Mouse (Mus musculus): Measurements from ENCODE around the gene Abca6.

Abca6 gene

DNA sequence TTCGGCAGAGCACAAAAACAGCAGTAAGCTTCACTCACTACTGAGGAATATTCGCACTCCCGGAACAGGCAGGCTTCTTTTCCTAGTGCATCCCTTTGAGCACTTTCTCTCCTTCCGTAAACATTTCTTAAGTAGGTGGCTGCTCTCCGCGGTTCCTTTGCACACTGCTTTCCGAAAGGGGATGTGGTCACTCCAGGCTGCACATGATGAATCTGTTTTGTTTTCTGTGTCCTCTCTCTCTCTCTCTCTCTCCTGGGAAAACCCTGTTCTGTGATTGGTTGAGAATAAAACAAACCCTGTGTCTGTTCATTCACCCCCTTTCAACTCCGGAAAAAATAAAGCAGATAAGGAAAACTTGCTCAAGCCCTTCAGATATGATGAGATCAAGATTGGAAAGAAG is at the start of gene Abca6:
Abca6 (minus strand) TSS at position 243 of the 400 bp plus-strand sequence.
- no peak for DNase-seq (ENCODE audit: low read depth, low spot score)

DNA sequence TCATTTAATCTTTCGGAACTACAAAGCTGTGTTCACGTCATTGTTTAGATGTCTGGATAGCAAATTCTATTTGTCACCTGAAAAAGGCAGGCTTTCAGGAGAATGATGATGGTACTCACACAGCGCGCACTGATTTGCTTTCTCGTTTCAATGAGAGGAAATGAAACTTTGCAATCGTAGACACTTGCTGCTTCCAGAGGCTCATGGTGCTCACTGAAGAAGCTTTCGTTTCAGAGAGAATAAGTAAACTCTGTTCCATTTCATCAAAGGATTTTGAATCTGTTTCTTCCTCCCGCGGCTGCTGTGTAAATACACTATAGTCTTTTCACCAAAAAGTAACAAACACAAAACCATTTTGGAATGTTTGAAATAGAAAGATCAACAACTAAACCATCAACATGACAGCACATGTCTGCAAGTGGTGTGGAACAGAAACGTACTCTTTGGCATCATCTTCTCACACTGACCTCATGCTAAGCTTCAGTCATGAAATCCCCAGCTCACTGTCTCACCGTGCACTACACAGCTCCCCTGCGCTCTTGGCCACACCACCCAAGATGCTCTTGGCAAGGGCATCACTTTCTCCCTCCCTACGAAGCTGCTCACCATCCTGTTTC is 46.4 kb upstream of the Abca6 start:
- DNase-seq (ENCODE audit: low read depth, low spot score): no peak

- DNase-seq (ENCODE audit: low read depth, low spot score): peak; percentile 82
Observed at GRCm38 (mm10) chr11:110290586-110290985, 39.0 kb upstream of the Abca6 start.

DNA sequence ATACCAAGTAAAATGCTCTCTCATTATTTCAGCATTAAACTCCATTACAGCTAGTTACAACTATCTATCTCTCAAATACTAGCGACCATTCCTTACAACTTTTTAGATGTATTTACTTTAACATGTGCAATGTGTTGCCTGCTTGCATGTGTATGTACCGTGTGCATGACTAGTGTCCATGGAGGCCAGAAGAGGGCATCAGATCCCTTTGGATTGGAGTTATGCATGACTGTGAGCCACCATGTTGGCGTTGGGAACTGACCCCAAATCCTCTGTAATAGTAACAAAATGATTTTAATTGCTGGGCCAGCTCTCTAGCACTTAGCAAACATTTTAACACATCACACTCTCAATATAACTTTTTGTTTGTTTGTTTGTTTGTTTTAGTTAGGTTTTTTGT is 36.8 kb upstream of the Abca6 start:
- no peak for DNase-seq (ENCODE audit: low read depth, low spot score)

DNA sequence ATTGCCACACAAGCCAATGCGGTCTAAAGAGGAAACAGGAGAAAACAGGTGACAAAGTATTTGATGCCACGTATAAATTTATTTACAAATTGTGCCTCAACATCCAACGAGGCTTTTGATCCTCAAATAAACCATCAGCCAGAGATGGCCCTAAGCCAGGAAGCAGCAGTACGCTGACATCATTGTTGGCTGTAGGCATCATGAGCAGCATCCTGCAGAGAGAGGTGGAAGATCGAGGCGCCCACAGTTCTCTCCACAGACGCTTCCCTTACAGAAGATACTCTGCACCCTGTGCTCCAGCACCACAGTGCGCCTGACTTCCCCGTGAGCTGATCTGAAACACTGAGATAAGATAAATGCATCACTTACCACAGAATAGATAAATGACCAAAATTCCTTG is 36.1 kb upstream of the Abca6 start:
- no peak for DNase-seq (ENCODE audit: low read depth, low spot score)

DNA sequence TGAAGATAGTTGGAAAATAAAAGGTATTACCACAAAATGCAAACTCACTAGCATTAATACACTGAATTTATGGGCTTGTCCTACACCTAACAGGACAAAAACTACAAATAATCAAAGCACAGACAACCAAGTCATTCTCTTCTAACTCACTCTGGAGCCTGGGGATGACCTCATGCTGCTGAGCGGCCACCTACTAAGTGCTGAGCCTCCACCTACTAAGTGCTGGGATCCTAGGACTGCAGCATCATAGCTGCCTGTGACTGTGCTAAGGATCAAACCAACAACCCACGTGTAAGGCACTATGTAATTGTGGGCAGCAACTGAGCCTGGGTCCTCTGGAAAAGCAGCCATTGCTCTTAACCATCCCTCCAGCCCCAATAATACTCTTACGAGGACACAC is 34.8 kb upstream of the Abca6 start:
- DNase-seq (ENCODE audit: low read depth, low spot score): no peak

GRCm38 (mm10) chr11:110284849-110285248 is 33.3 kb upstream of the Abca6 start:
- DNase-seq (ENCODE audit: low read depth, low spot score): no peak

DNA sequence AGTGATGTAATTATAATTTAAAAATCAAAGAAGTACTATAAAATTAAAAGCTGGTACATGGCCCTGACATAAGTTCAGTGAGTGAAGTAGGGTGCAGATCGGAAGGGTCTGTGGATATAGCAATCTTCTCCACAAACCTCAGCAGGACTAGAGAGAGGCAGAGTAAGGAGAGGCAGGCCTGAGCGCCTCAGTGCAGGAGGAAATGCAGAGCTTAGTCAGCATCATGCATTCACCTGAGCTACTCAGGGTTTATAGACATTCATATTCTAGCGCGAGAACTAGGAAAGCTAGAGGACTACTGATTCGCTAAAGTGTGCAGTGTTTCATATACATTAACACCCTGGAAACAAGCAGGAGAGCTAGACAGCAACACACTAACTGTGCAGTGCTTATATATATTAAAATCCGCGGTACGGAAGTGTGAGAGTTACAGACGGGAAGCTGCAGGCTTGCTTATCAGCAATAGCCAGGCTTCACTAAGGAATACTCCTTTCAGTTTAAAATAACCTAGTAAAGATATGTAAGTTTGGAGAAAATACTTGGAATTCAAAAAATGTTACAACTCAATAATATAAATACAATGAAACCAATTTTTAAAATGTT is 32.7 kb upstream of the Abca6 start:
- no peak for DNase-seq (ENCODE audit: low read depth, low spot score)

GRCm38 (mm10) chr11:110274794-110275193 is 23.2 kb upstream of the Abca6 start:
- DNase-seq (ENCODE audit: low read depth, low spot score): peak; percentile 71

DNA sequence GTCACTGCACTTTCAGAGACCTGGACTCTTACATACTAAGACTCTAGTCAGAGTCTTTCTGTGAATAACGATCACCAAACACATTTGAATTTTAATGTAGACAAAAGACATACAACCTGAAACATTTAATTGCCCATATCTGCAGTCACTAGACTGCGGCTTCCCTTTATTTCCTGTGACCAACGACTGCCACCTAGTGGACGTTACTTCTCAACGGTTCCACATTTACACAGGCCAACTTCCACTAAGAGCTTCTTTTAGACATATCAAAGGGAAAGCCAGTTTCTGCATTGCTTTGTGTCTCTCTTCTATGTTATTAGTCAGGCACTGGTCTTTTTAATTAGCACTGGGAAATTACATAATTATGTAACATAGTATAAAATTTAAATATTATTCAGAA is 20.2 kb upstream of the Abca6 start:
- DNase-seq (ENCODE audit: low read depth, low spot score): peak; percentile 77

DNA sequence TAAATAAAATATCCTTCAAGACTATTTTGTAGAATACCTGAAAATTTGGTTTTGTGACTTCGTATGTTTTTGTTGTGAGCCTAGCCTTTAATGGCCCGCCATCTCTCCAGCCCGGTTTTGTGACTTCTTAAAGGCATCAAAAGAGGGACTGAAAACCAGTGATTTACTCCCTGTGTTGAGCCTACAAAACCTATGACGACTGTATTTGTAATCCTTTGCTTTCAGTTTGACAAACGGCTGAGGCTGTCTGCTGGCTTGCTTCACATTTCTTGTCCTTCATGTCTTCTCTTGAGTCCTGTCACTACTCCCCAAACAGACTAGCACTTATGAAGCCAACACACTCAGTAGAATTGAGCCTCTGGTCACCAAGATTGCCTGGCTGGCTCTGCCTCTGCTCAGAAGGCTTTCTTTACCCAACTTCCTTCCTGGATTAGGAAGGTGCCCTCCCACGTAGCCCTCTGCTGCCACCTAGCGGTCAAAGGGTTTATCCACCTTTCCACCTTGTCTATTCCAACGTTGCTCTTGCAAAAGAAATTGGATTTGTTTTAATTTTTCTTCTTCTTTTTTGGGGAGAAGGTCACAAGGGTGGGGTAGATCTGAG is 16.8 kb upstream of the Abca6 start:
- DNase-seq (ENCODE audit: low read depth, low spot score): peak; percentile 64

DNA sequence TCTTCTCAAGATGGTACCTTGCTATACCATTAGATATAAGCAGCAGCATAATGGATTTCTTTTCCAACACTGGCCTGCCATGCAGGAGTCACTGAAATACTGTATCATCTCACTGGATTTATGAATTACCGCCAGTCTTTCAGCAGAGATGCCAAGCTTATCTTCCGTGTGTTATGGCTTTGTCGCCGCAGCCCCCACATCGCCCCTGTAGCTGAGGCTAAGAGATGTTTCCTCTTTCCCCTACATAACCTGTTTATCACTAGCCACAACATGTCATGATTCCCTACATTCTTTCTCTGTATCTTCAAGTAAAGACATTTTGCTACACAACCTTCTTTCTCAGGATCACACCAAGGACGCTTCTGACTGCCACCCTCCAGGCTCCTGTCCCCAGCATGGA is 15.7 kb upstream of the Abca6 start:
- no peak for DNase-seq (ENCODE audit: low read depth, low spot score)

- no peak for DNase-seq (ENCODE audit: low read depth, low spot score)
Observed at GRCm38 (mm10) chr11:110266757-110267156, 15.2 kb upstream of the Abca6 start.

- DNase-seq (ENCODE audit: low read depth, low spot score): no peak
Observed at GRCm38 (mm10) chr11:110261867-110262266, 10.3 kb upstream of the Abca6 start.

DNA sequence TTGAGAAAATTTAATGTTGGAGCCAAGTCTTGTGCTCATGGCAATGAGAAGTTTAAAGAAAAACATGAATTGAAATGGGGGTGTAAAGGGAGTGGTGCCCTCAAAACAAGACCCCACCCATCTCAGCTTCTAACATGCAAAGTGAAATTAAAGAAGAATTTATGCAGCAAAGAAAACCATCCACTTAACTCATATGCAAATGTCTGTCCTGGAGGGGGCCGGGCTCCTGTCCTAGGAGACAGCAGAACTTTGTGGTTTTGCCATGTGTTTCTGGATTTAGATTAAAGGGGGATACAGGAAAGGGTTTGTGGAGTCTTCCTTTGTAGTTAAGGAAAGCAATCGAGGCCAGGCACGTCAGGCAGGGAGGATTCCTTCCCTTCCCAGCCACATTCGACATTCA is 6.3 kb upstream of the Abca6 start:
- DNase-seq (ENCODE audit: low read depth, low spot score): peak; percentile 89

- no peak for DNase-seq (ENCODE audit: low read depth, low spot score)
Observed at GRCm38 (mm10) chr11:110257061-110257460, 5.5 kb upstream of the Abca6 start.

DNA sequence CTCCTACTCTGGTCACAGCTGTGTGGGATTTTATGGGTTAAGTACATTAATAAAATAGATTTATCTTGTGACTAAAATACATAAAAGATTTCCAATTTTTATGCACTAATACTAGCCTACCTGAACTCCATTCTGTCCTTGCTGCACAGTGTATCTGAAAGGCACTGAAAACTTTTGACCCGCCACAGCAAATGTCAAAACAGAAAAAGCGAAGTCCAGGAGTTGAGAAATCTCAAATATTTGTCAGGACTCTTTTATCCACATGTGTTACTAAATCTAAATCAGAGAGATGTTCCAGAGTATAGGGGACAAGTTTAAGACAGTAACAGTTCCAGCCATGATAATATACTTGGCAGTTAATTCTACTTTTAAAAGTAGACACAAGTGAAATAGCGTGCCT is 680 bp upstream of the Abca6 start:
- DNase-seq (ENCODE audit: low read depth, low spot score): no peak

DNA sequence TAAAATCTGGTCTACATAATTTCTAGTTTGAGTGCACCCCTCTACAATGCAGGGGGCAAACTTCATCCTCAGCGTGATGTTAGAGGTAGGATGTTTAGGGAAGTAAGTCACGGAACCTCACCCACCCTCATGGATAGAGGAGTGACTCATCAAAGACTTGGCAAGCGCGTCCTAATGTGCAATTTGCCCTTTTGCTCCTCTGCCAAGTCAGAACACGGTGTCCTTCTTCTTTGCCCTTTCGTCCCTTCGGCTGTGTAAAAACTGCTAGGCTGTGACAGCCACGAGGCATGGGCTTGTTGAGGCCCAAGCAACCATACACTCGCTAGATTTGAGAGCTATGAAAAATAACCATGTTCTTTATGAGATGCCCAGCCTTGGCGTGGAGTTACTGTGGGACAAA is 6.8 kb downstream of the Abca6 start:
- DNase-seq (ENCODE audit: low read depth, low spot score): no peak

GRCm38 (mm10) chr11:110237466-110237865 is 14.1 kb downstream of the Abca6 start:
- DNase-seq (ENCODE audit: low read depth, low spot score): no peak

DNA sequence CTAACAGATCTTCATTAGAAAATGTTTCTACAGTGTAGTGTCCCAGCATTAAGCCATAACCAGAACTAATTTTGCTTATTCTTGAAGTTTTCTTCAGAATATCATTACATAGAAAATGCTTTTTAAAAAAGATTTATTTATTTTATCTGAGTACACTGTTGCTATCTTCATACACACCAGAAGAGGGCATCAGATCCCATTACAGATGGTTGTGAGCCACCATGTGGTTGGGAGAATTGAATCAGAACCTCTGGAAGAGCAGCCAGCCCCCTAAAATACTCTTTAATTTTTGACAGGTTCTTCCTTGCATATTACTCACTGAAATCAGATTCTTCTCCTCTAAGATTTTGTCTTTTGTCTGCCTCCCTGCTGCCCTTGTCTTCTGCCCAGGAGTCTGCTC is 18.6 kb downstream of the Abca6 start:
- DNase-seq (ENCODE audit: low read depth, low spot score): no peak

GRCm38 (mm10) chr11:110217118-110217517 is 34.5 kb downstream of the Abca6 start:
- no peak for DNase-seq (ENCODE audit: low read depth, low spot score)

GRCm38 (mm10) chr11:110203930-110204329 is 47.6 kb downstream of the Abca6 start:
- no peak for DNase-seq (ENCODE audit: low read depth, low spot score)

GRCm38 (mm10) chr11:110198882-110199281 is 52.7 kb downstream of the Abca6 start:
- no peak for DNase-seq (ENCODE audit: low read depth, low spot score)

Measured in R1 (cell line).